Mouse (Mus musculus) cerebellum, adult 2 months (tissue): ENCODE results near the gene Commd1.

Experiments
- CTCF ChIP-seq: fragments of 200-500 bp; IDR thresholded peaks from 2 replicates; pipeline ENCODE4 v1.5.1; 2011; ENCODE audit warnings: low read depth, mild to moderate bottlenecking, control low read depth, low read length, moderate library complexity, borderline replicate concordance; ENCODE audit not compliant: insufficient read depth
- POLR2A ChIP-seq: fragments of 200-500 bp; IDR thresholded peaks from 2 replicates; pipeline ENCODE4 v1.6.1; 2011; ENCODE audit warnings: low read length, control low read depth, borderline replicate concordance; ENCODE audit not compliant: insufficient read depth

DNA sequence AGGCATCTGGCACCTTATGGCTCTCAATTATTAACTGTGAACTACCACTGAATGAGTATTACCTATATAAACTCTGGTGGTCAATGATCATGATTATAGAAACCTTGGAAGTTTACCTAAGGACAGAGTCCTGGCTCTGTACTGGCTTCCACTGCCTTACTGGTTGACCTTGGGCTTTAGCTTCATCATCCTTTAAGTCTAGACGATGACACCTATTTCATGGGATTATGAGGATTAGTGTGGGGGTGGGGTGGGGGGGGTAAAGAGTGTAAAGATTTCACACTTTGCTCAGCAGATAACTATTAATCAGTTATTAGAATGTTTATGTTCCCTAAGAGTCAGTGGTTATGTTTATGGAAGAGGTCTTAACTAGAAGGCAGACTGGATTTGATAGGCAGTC is 7.6 kb upstream of the Commd1 start:
- TF ChIP-seq POLR2A (no peak), CTCF (no peak)
